Mouse (Mus musculus) embryo, embryonic 10.5 days (tissue): ENCODE data around the gene Bad.
A peak's percentile ranks its signal among the peaks of the same experiment; 100 is the strongest.

Source experiments
- DNase-seq: peaks from one replicate; pipeline ENCODE4 v3.0.0-alpha.2; 2015; ENCODE audit warnings: low spot score

Gene Bad

DNA sequence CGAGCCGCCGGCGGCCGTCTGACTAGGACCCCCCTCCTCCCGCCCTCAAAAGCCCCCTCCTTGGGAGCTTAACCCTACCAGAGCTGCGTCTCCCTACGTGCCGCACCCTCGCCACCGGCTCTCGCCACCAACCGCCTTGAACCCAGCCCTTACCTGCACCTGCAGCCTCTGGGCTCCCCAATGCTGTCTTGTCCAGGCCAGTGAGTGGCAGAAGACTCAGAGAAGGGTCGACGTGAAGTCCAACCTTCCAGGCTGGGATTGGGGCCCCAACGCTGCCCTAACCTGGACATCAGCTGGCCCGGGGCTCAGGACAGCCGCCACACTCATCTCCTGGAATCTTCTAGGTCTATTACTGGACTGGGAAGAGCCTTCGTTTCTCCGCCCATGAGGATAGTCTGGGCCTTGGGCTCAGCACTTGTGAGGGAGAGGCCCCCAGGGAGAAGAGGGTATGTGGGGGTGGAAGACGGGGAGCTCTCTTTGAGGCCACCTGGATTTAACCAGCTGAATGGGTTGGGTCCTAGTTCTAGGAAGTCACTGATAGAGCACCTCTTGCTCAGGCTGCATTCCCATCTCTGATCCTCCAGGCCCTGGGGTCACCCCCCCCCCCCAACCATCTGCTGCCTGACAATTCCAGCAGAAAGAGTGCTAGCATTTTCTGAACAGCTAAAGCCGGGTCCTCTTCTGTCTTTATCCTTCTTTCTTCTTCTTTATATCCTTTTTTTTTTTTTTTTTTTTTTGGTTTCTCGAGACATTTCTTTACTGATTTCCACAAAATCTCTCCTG, 7.3 kb upstream of the Bad start, which contains the start of gene Kcnk4:
Gene Kcnk4, minus strand, starts transcription at position 321 of the 783 bp plus-strand sequence.
- no peak for DNase-seq

DNA sequence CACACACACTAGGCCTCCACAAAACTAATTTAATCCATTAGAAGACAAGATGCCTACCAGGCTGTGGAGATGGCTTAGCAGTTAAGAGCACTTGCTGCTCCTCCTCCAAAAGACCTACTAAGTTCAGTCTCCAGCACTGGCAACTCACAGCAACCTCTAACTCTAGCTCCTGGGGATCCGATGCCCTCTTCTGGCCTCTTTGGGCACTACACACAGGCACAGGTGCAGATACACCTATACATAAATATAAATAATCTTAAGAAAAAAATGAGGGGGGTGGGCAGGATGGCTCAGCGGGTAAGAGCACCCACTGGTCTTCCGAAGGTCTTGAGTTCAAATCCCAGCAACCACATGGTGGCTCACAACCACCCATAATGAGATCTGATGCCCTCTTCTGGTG, 5.4 kb upstream of the Bad start:
- no peak for DNase-seq

DNA sequence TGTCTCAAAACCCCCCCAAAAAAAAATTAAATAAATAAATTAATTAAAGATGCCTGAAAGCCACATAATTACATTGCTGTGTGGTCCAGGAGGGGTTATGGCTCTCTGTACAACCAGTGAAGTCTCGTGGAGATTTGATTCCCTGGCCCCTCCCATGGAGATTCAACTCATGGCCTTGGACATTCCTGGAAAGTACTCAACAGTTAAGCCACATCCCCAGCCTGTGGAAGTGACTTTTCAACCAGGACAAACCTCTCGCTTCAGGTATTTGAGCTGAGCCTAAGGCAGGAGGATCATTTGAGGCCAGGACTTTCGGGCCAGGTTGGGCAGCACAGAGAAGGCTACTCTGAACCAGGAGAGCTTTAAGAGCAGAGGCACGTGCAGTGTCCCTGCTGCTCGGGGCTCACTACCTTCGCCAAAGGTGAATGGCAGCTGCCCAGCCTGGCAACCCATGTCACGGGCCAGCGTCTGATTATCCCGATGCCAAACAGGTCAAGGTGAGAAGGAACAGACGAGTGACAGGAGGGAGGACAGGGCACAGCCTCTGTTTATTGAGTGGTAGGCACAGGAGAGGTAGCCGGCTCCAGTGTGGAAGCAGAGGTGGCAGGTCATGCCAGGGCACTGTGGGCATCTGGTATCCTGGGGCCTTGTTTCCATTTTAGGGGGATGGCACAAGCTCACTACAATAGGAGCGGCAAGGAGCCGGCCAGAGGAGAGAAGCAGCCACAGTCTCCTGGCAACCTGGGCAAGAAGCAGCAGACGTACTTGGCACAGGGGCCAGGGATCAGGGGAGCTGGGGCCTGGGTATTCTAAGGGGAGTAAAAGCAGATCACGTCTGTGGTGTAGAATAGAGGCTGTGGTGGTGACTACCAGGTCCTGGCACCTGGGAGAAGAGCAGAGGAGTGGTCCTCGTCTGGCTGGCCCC, 3.9 kb upstream of the Bad start:
- no peak for DNase-seq

DNA sequence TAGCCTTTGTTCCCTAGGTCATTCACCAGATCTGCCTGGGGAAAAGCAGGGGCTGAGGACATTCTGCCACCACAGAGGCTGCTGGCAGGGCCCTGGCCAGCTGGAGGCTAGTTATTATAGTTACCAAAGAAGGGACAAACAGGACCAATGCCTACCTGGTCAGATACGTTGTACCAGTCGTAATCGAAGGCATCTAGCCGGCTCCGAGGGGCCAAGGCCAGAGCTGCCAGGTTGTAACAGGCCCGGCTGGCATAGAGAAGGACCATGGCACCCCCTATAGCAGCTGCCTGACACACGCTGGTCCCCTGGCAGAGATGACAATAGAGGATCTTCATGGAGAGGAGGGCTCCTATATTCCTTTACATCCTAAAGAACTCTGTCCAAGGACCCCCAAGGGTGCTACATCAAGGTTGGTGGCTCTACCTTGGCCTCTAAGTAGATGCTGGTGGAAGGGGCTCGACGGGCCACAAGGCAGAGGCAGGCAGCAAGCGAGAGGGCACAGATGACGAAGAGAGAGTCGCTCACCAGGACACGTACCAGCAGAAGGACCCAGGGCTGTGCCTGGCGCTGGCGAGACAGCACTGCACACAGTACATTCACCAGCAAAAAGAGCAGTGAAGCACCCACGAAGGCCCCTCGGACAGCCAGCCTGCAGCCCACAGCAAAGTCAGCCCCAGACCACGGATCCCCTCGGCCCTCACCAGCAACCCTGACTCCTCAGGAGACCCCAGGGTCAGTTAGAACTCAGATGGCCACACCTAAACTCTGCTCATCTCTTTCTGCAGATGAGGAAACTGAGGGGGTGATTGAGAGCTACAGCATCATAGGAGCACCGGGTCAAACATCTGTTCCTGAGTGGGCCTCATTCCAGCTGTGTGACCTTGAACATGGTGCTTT, 2.3 kb upstream of the Bad start:
- no peak for DNase-seq

DNA sequence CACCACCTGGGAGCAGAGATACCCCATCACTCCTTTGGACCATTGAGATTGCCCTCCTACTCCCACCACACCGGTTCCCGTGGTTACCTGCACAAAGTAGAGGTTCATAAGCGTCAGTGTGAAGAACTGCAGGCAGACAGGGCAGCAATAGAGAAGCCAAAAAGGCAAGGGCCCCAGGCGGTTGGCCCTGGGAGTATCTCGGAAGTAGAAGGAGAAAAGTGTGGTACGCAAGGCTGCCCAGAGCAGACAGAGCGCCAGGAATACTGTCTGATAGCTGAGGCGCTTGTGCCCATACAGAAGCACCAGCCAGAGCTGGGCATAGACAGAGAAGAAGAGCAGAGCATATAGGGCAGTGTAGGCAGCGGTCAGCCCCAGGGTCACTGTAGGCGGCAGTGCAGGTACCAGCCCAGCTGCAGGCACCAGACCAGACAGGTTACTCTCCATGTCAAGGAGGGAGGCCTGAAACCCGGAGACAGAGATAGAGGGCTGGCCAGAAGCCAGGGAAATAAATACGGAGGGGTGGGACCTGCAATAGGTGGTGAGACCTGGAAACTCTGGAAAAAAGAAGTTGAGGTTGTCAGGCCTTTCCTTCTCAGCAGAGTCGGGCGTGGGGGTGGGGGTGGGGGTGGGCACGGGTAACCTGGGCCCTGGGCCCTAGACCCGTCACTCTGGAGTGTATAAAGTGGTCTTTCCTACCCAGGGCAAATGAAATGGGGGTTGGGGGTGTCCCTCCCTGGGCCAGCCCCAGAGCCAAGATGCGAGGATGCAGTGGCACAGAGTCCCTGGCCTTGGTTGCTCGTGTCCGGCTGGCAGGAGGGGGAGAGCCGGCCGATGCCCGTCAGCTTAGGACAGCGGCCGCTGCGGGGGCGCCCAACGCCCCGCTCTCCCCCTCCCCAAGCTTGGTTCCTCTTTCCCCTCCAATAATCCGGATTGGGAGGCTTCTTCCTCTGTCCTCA, 987 bp upstream of the Bad start:
- no peak for DNase-seq

DNA sequence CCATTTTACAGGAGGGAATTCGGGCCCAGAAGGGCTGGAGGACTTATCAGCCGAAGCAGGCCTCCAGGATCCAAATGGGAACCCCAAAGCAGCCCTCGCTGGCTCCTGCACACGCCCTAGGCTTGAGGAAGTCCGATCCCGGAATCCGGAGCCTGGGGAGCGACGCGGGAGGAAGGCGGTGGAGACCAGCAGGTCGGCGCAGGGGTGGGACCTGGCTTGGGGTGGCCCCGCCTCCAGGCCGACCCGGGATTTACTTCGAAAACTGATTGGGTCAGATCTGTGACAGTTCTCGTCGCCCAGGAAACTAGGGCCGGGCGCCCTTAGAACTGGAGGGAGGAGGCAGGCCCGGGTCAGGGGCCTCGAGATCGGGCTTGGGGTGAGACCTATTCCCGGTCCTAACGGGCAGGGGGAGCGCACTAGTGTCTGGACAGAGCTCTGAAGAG, 609 bp downstream of the Bad start, which contains the start of gene Gpr137:
Gene Gpr137, minus strand, starts transcription at position 232 of the 443 bp plus-strand sequence.
- DNase-seq: peak; percentile 96

DNA sequence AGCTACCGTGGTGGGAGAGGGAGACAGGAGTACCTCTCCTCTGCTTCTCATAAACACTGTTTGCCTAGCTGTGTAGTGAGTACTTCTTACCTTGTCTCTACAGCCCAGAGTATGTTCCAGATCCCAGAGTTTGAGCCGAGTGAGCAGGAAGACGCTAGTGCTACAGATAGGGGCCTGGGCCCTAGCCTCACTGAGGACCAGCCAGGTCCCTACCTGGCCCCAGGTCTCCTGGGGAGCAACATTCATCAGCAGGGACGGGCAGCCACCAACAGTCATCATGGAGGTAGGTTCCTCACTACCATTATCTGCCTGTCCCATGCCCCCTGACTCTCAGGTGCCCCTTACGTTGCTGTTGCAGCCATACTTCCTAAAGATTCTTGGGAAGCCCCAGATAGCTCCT, 1.1 kb downstream of the Bad start:
- DNase-seq: no peak

DNA sequence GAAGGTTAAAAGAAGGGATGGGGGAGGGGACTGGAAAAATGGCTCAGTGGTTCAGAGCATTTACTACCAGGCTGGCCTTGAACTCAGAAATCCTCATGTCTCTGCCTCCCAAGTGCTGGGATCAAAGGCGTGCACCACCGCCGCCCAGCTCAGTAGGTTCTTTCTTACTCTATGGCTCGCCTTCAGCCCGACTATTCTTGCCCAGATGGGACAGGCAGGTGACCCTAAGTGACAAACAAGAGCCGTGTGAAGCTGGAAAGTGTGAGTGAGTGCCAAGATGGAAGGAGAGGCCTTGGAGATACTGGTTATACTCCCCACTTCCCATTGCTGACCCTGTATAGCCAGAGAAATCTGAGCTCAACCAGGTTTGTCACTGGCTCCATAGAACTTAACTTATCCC, 2.0 kb downstream of the Bad start:
- no peak for DNase-seq

DNA sequence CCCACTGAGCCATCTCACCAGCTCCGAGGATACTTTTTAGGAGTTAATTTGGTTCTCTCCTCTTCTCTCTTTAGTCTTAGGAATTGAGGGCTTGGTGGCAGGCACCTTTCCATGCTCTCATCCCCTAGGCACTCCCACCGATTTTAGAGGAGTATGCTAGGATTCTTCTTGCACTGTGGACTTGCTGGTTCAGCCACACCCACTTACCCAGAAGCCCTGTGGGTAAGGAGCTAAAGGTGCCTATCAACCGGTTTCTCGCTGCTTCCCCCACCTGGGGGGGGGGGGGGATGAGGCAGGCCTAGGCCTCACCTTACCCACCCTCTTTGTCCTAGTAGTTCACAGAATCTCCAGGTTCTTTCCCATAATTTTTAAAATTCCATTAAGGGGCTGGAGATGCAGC, 6.1 kb downstream of the Bad start:
- no peak for DNase-seq

DNA sequence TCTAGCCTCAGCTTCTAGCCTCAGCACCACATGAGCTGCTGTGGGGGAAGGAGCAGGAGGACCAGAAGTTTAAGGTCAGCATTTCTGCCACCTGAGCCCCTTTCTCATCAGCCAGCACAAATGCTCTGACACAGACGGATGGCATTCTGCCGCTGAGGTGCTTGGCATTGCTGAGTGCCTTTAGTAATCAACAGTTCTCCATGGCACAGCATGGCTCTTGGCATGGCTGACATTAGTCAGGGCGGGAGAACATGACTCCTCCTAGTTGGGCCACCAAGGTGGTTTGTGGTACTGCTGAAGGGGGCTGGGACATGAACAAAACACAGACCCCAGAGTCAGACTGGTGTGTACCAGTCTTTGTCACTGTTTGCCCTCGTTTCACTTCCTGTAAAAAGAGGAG, 6.5 kb downstream of the Bad start:
- no peak for DNase-seq

DNA sequence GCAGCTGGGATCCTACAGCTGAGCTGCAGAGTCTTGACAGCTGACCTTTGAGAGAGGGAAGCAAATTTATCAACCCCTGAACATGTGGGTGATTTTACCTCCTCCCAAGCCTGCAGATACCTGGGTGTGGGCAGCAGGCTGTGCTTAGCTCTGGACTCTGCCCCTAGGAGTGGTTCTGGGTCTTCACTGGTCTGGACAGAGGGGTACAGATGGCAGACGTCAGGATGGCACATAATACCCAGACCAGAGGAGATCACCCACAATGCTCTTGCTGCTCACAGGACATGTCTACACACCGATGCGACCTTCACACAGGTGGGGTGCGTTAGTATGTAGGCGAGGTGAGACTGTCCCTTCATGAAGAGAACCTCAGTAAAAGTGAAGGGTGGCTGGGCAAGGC, 7.9 kb downstream of the Bad start:
- no peak for DNase-seq

DNA sequence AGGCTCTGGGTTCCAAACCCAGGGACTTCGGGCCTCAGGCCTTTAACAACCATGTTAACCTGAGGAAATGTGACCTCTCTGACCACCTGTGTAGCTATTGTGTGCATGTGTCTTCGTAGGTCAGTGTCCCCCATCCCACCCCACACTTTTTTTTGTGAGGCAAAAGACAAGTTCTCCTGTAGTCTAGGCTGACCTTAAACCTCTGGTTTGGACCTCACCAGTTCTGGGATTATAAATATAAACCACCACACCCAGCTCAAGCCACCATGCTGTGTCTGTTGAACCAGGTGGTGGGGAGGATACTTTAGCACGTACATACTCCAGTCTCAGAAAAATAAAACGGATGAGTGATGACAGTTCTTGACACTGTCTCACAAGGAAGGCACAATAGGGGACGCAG, 8.3 kb downstream of the Bad start:
- no peak for DNase-seq

DNA sequence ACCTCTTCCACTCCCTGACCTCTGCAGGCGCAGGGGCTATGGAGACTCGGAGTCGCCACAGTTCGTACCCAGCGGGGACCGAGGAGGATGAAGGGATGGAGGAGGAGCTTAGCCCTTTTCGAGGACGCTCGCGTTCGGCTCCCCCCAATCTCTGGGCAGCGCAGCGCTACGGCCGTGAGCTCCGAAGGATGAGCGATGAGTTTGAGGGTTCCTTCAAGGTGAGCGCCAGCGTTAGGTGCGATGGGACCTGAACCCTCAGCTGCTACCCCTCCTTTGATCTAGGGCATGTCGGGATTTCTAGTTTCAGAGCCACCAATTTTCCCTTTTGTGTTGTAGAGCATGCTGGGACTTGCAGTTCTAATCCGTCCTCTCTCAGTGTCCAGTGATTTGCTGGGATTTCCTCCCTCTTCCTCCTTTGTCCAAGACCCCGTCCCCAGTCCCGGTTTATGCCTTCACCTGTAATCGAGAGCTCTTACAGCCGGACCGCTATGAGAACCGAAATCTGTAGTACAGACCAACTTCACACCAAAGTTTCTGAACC, 9.0 kb downstream of the Bad start:
- peak; percentile 87 for DNase-seq

DNA sequence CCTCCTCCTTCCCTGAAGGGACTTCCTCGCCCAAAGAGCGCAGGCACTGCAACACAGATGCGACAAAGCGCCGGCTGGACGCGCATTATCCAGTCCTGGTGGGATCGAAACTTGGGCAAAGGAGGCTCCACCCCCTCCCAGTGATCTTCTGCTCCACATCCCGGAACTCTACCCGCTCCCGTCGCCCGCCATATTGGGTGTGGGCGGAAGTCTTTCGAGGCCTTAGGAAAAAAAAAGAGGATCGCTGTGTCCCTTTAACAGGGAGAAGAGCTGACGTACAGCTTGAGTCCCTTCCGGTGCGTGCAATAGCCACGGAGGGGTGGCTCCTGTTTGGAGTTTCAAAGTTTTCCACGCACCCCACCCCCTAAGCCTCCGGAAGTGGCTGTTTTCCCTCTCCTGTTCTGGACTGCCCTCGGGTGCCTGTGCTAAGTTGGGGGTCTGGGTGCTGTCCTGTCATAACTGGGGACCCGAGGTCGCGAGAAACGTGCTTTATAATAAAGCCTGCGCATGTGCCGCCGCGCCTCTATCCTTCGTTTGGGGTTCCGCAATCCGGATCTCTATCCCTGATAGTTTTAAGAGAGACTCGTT, 9.8 kb downstream of the Bad start:
- DNase-seq: peak; percentile 97

DNA sequence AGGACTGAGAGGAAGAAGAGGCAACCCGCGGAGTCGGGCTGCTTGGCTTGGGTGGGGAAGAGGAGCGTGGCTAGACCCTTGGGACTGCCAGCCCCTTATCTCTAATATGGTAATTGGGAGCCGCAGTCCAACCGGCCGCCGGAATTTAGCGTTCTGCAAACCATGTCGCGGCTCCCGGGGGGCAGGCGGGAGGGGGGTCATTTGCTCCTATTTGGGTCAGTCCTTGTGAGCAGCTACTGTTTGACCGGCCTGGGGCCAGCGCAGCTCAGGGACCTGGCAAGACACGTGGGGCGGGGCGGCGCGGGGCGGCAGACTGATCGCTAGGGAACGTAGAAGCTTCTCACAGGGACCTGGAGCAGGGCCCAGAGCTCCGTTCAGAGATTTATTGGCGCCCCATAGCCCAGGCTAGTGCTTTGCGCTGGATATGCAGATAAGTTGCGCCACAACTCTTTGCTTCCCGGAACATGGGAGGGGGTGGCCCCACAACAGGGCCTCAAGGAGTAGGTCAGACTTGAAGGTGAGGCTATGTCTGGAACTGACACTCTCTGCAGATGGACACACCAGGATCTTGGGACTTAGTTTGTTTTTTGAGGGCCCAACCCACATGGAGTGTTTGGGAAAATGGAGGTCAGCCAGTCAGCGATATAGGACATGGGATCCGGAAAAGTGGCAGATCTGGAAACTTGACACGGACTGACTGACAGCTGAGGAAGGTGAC, 10.5 kb downstream of the Bad start:
- peak; percentile 66 for DNase-seq

DNA sequence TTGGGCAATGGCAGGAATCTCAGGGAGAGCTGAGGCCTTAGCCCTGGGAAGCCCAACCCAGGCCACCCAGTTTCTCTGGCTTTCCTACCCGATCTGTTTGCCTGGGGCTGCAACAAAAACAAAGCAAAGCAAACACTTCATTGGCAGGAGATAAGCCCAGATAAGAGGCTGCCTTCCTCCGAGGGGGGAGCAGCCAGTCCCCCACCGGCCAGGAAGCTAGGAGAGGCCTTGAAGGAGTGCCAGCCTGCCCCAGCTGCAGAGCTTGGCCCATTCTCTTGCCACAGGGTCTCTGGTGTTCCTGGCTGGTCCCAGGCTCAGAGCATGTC, 11.0 kb downstream of the Bad start:
- DNase-seq: no peak

DNA sequence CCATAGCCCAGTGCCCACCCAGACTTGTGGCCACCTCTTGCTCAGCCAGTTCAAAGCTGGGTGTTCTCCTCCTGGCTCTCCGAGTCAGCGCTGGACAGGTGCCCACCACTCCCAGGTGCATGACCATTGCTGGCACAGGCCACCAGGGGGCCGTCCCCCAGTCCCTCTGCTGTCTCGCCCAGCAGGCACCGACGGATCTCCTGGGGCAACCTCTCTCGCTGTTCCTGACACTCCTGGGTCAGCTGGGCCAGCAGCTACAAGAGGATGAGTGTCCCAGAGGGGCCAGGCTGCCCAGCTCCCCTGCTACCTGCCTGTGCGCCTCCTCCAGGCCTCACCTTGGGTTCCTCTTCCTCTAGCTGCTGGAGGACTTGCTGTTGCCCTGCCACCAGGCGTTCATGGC, 12.4 kb downstream of the Bad start:
- no peak for DNase-seq

DNA sequence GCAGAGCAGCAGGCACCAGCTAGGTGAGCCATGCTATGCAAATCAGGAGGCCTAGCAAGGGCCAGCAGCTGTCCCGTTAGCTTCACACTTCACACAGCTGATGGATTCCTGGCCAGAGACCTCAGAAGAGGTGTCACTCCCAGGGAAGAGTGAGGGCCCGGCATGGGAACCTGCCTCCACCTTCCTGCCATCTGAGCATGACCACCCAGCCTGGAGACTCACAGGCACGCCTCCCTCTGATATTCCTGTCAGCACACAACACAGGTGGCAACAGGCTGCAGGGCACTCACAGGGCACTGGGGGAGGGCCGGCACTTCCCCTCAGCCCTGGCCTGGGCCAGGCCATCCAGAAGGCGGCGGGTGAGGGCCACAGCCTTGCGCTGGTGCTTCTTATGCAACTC, 13.8 kb downstream of the Bad start:
- DNase-seq: no peak

DNA sequence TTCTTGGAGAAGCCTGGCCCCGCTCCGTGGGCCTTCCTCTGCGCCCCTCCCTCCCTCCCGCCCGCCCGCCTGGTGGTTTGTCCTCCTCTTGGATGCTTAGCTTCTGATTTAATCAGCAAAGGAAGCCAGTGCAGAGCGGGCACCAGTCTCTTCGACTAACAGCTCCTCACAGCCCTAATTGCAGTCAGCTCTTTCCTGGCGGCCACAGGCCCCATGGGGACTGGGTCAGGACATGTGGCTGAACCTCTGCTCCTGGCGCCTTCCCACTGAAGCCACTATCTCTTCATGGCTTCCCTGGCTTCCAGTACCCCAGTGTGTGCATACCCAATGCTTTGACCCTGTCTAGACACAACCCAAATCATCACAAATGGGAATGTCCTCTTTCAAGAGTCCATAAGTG, 14.8 kb downstream of the Bad start:
- DNase-seq: no peak
